Mouse (Mus musculus) neural tube, embryonic 12.5 days (tissue): ENCODE data around the gene Poc1b. TPM values are rescaled to one million over a fixed set of nuclear protein-coding genes. Genes with fewer than 3 reads are reported as not detected.

Experiments used
- ATAC-seq: fragments of 200-750 bp; cut with Nextera tagmentation; 2 replicates; pipeline ENCODE4 v1.8.0; 2017; ENCODE audit warnings: low read depth, mild to moderate bottlenecking, moderate TSS enrichment, moderate library complexity; ENCODE audit not compliant: low FRiP score
- H3K27ac ChIP-seq: fragments of 300-500 bp; sonication (generic); 2 replicates; pipeline ENCODE4 v1.5.1; 2016
- H3K27me3 ChIP-seq: fragments of 300-500 bp; sonication (generic); replicated peaks from 2 replicates; pipeline ENCODE4 v1.6.1; 2016; ENCODE audit warnings: mild to moderate bottlenecking
- H3K36me3 ChIP-seq: fragments of 300-500 bp; sonication (generic); 2 replicates; pipeline ENCODE4 v1.6.1; 2016; ENCODE audit warnings: mild to moderate bottlenecking
- H3K4me1 ChIP-seq: fragments of 300-500 bp; sonication (generic); 2 replicates; pipeline ENCODE4 v1.6.1; 2016
- H3K4me2 ChIP-seq: fragments of 300-500 bp; sonication (generic); replicated peaks from 2 replicates; pipeline ENCODE4 v1.6.1; 2016; ENCODE audit warnings: mild to moderate bottlenecking
- H3K4me3 ChIP-seq: fragments of 300-500 bp; sonication (generic); 2 replicates; pipeline ENCODE4 v1.5.1; 2016
- H3K9ac ChIP-seq: fragments of 300-500 bp; sonication (generic); 2 replicates; pipeline ENCODE4 v1.6.1; 2016; ENCODE audit warnings: mild to moderate bottlenecking
- H3K9me3 ChIP-seq: fragments of 300-500 bp; sonication (generic); 2 replicates; pipeline ENCODE4 v1.6.1; 2016; ENCODE audit warnings: mild to moderate bottlenecking
- WGBS: fragments of 180-500 bp; shearing (Covaris S2); methylation state at CpG from one replicate; pipeline ENCODE4 v1.1.7; 2016; 5-methylcytosine and 5-hydroxymethylcytosine counted together
- polyA plus RNA-seq: library from polyadenylated mRNA; unstranded; fragments of >200 nt; fragmentation: Nextera tagmentation; extraction: Ambion mirVana; gene quantifications from 2 replicates; pipeline ENCODE4 v1.2.1, GENCODE M21; 2016

Gene Poc1b
- polyA plus RNA-seq, 1 experiment from 2014 or later = 21.9 TPM

DNA sequence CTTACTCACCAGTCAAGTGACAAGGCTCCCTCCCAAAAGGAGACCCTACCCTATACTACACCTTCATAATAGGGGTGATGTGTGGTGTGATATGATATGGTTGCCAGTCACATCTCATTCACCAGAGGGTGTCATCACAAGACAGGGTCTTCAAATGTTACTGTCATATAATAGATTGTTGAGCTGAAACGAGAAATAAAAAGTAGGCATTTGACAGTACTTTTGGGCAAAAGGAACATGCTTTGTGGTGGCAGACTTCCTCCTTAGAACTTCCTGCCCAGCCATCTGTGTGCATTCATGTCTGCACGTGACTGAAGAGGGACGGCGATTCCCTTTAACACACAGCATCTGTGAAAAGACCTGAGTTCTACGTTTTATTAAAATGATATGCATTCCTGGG is 75.3 kb downstream of the Poc1b start:
- Histone ChIP-seq H3K4me2 (no peak overlapping the region), H3K4me3 (no peak overlapping the region), H3K4me1 (no peaks in the 10 kb centered on the region), H3K27me3 (no peaks in the 10 kb centered on the region), H3K9ac (no peak overlapping the region), H3K36me3 (peaks cover 3% of the 10 kb centered on the region), H3K9me3 (no peaks in the 10 kb centered on the region), H3K27ac (no peak overlapping the region)
- WGBS = 86% methylated on average over 5 of the region's 5 CpGs
- ATAC-seq = no peak

DNA sequence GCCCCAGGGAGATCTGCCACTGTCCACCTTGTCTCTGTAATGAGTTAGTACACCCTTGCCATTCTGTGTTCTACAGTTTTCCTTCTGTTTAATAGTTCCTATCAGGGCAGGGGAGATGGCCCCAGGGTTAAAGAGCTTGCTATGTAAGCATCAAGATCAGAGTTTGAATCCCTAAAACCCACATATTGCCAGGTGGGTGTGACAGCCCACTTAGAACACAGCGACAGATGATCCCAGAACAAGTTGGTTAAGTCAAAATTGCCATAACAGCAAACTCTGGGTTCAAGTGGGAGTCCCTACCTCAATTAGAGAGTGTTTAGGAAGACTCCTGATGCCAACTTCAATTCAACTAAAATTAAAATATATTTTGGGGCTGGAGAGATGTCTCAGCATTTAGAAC is 81.3 kb downstream of the Poc1b start:
- H3K4me1 ChIP-seq = no peaks in the 10 kb centered on the region
- H3K4me3 ChIP-seq = no peak overlapping the region
- H3K36me3 ChIP-seq = no peaks in the 10 kb centered on the region
- no peak overlapping the region for H3K27ac ChIP-seq
- H3K9me3 ChIP-seq = no peaks in the 10 kb centered on the region
- WGBS = 88% methylated on average over 1 of the region's 1 CpGs
- ATAC-seq = no peak
- H3K27me3 ChIP-seq = no peaks in the 10 kb centered on the region
- no peak overlapping the region for H3K9ac ChIP-seq
- H3K4me2 ChIP-seq = no peak overlapping the region

DNA sequence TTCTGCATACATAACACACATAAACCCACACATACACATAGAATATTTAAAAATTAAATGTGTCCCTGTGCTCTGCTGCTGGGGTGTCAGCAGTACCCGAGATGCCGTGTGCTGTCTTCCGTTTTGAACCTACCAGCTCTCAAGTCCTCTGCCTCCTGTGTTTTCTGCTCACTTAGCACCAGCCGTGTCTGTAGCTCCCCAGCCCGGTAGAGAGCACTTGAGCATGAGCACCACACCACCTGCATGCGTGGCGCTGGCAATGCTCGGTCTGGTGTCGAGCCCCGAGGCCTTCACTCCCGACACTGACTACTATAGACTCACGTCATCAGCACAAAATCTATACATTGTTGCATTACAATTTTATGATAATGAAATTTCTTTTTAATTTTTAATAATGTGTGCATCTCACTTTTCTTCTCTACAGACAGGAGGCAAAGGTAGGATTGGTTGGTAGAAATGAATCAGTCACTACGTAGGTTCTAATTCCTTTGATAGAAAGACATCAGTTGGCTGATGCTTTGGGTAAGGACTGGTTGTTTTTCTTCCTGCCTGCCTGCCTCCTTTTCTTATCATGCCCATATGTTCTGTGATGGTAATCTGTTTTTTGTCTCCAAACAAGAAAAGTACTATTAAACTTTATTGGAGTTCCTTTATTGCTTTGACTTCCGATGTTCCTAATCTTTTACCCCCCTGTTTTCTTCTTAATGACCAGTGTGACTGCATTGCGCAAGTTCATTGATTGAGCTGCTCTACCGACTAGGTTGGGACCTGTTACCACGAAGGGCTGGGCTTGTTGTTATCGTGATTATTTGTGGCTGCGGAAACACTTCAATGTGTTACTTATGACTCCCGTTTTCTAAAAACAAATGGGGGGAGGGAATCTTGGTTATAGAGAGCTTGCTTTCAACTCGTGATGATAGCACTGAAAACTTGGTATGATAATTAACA is 82.1 kb downstream of the Poc1b start:
- H3K9me3 ChIP-seq = no peaks in the 10 kb centered on the region
- H3K4me2 ChIP-seq = no peak overlapping the region
- WGBS = 80% methylated on average over 21 of the region's 21 CpGs
- no peaks in the 10 kb centered on the region for H3K27me3 ChIP-seq
- H3K27ac ChIP-seq = no peak overlapping the region
- ATAC-seq = no peak
- H3K36me3 ChIP-seq = no peaks in the 10 kb centered on the region
- H3K4me3 ChIP-seq = no peak overlapping the region
- H3K4me1 ChIP-seq = no peaks in the 10 kb centered on the region
- H3K9ac ChIP-seq = no peak overlapping the region

DNA sequence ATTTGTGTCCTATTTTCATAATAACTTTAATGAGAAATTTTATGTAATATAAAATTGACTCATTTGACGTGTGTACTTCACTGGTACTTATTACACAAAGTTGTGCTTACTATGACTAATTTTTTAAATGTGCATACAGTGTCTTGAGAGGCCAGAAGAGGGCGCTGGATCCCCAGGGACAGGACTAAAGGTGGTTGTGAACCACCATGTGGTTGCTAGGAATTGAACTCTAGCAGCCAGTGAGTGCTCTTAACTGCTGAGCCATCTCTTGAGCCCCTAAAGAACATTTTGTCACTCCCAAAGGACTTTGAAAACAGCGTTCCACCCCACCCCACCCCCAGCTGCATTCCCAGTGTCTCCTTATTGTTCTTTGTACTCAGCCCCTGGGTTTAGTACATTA is 84.0 kb downstream of the Poc1b start:
- Histone ChIP-seq H3K4me2 (no peak overlapping the region), H3K36me3 (no peaks in the 10 kb centered on the region), H3K9ac (no peak overlapping the region), H3K4me3 (no peak overlapping the region), H3K9me3 (no peaks in the 10 kb centered on the region), H3K4me1 (no peaks in the 10 kb centered on the region), H3K27me3 (no peaks in the 10 kb centered on the region), H3K27ac (no peak overlapping the region)
- ATAC-seq = no peak
- WGBS = 41% methylated on average over 3 of the region's 3 CpGs

DNA sequence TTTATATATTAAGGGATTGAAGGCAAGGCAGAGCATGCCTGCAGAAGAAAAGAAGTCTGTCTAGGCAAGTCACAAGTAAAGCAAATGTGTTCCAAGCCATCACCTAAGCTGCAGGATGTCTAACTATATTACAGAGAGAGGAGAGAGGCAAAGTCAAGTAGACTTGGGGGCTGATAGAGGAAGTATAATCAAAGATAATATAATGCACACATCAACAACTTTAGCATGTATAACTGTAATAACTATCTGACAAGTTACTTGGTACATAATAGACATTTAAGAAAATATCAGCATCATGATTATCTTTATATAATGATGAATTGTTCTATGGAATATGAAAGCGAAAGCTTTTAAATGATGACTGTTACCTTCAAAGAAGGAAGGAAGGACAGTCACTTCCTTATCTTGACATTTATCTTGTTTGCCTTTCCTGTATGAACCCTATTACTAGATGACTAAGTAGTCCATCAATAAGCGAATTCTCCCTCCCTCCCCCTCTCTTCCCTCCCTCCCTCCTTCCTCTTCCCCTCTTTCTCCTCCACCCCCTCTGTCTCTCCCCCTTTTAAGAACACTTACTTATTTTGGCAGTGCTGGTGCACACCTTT is 87.7 kb downstream of the Poc1b start:
- no peak for ATAC-seq
- Histone ChIP-seq H3K4me2 (no peak overlapping the region), H3K27me3 (no peaks in the 10 kb centered on the region), H3K9me3 (no peaks in the 10 kb centered on the region), H3K9ac (no peak overlapping the region), H3K36me3 (no peaks in the 10 kb centered on the region), H3K27ac (no peak overlapping the region), H3K4me1 (peaks cover 8% of the 10 kb centered on the region; the same call in 1 of the 2 replicates), H3K4me3 (no peak overlapping the region)
- WGBS = 85% methylated on average over 2 of the region's 2 CpGs

DNA sequence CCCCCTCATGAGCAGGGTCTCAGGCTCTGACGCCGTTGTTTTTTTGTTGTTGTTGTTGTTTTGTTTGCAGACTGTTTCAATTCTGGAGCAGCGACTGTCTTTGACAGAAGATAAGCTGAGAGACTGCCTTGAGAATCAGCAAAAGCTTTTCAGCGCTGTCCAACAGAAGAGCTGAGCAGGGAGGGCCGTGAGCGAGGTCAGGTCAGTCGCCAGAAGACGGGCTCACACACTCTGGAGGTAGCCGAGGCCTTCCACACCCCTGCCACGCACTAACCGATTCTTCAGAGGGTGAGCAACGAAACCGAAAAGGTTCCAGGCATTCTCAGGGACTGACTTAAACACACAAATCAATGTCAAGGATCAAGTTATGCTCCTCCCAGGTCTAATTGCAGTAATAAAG is 89.7 kb downstream of the Poc1b start:
- Histone ChIP-seq H3K4me1 (peaks cover 8% of the 10 kb centered on the region; the same call in 1 of the 2 replicates), H3K9ac (no peak overlapping the region), H3K27ac (no peak overlapping the region), H3K9me3 (no peaks in the 10 kb centered on the region), H3K4me3 (no peak overlapping the region), H3K36me3 (no peaks in the 10 kb centered on the region), H3K4me2 (no peak overlapping the region), H3K27me3 (no peaks in the 10 kb centered on the region)
- 81% methylated on average over 13 of the region's 13 CpGs for WGBS
- ATAC-seq = no peak

DNA sequence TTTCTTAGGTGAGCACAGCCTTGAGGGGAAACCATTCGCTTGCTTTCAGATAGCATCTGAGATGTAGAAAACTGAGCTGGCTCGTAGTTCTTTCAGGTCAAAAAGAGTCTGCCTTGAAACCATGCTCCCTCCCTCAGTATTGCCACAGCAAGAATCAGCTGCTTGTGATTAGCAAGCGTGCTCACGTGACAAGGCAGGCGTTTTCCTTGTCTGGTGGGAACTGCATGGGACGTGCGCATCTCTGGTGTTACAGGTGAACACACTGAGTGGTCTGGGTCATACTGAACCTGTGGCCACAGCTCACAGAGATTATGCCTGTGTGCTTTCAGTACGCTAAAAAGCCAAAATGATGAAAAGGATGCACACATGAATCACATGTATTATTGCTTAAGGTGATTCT is 90.3 kb downstream of the Poc1b start:
- Histone ChIP-seq H3K9me3 (no peaks in the 10 kb centered on the region), H3K27me3 (no peaks in the 10 kb centered on the region), H3K4me1 (peaks cover 8% of the 10 kb centered on the region; the same call in 1 of the 2 replicates), H3K4me3 (no peak overlapping the region), H3K36me3 (no peaks in the 10 kb centered on the region), H3K4me2 (no peak overlapping the region), H3K27ac (no peak overlapping the region), H3K9ac (no peak overlapping the region)
- WGBS = 76% methylated on average over 8 of the region's 8 CpGs
- ATAC-seq = peak; percentile 74

DNA sequence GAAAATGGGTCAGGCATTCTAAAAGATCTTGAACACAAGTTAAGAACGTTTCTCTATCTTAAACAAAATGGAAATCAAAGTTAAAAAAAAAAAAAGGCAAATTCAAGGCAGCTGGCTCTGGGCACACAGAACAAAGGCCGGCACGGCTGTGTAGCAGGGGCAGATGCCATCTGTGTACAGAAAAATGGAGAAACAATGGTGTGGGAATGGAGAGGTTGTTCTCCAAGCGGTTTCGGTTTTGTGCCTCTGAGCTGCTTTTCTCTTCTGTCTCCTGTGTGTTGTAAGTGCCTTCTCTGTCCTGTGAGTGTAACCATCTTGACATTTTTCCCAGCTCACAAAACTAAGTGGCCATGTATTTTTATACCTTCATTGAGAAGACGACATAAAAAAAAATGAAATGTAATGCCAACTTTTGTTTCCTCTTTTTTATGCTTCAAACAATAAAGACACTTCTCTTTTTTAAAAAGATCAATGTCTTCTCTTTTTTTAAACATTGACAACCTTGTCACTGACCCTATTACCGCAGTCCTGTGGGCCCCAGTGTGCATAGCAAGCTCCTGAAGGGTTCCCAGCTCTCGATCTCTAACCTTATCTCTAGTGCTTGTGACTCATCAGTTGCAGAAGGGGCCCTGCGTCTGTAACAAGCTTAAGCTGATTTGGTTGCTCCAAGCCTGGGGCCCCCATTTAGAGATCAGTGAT is 90.9 kb downstream of the Poc1b start:
- H3K27ac ChIP-seq = no peak overlapping the region
- H3K4me1 ChIP-seq = peaks cover 8% of the 10 kb centered on the region; the same call in 1 of the 2 replicates
- H3K9ac ChIP-seq = no peak overlapping the region
- WGBS = 58% methylated on average over 9 of the region's 9 CpGs
- no peak overlapping the region for H3K4me3 ChIP-seq
- H3K36me3 ChIP-seq = no peaks in the 10 kb centered on the region
- H3K9me3 ChIP-seq = no peaks in the 10 kb centered on the region
- H3K27me3 ChIP-seq = no peaks in the 10 kb centered on the region
- ATAC-seq = peak; percentile 65
- no peak overlapping the region for H3K4me2 ChIP-seq

DNA sequence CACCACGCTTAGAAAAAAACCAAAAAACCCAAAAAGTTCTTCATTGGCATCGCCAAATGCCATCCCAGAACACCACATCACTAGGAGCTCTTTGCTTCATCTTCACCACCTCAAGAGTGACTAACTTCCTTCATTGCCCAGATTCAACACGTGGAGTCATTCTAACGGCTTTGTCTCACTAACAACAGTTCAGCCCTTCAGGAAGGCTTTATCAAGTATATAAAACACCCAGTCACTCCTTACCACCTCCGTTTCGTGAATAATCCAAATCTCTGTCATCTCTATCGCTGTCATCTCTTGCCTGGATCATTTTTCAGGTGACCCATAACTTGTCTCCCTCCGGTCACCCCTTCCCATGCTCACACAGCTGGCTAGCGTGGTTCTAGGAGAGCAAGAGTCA is 92.1 kb downstream of the Poc1b start:
- Histone ChIP-seq H3K9ac (no peak overlapping the region), H3K4me2 (no peak overlapping the region), H3K9me3 (no peaks in the 10 kb centered on the region), H3K36me3 (no peaks in the 10 kb centered on the region), H3K27ac (no peak overlapping the region), H3K27me3 (no peaks in the 10 kb centered on the region), H3K4me1 (peaks cover 15% of the 10 kb centered on the region), H3K4me3 (no peak overlapping the region)
- no peak for ATAC-seq
- WGBS = 93% methylated on average over 9 of the region's 9 CpGs

DNA sequence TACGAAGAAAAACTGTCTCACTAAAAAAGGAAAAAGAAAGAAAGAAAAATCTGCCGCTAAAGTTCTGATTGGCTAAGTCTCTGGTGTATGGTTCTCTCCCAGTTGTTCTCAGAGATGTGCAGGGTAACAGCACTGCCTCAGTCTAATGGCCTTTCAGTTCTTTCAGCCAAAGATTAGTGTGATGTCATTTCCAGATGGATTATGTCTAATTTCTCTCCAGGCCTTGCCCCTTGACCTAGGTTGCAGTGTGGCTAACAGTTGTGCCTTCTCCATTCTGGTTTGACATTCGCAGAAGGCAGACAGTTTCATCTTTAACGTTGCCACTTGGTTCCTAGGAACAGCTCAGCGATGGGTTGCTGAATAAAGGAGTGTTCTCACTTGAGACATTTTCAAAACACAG is 94.1 kb downstream of the Poc1b start:
- Histone ChIP-seq H3K27ac (no peak overlapping the region), H3K36me3 (no peaks in the 10 kb centered on the region), H3K4me1 (peaks cover 22% of the 10 kb centered on the region), H3K9ac (no peak overlapping the region), H3K27me3 (no peaks in the 10 kb centered on the region), H3K9me3 (no peaks in the 10 kb centered on the region), H3K4me3 (no peak overlapping the region), H3K4me2 (no peak overlapping the region)
- WGBS = 78% methylated on average over 5 of the region's 5 CpGs
- ATAC-seq = no peak

DNA sequence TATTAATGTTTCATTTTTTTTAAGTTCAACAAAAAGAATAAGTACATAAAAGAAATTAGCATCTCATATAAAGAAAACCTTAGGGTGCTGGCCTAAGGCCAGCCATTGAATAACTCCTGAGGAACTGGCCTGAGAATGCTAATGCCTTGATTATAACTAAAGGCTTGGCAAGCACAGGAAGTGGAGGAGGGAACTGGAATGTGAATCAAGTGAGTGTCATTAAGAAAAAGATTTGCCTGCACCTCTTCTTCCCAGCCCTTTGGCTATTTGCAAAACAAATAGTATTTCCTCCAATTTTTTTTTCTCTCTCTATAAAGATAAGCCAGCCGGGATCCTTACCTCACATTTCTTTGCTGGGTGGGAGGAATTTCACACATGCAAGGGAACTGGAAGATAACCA is 95.0 kb downstream of the Poc1b start:
- Histone ChIP-seq H3K36me3 (no peaks in the 10 kb centered on the region), H3K27ac (no peak overlapping the region), H3K4me2 (no peak overlapping the region), H3K9ac (no peak overlapping the region), H3K27me3 (no peaks in the 10 kb centered on the region), H3K9me3 (no peaks in the 10 kb centered on the region), H3K4me3 (no peak overlapping the region), H3K4me1 (peaks cover 18% of the 10 kb centered on the region)
- 50% methylated on average over 1 of the region's 1 CpGs for WGBS
- ATAC-seq = no peak

DNA sequence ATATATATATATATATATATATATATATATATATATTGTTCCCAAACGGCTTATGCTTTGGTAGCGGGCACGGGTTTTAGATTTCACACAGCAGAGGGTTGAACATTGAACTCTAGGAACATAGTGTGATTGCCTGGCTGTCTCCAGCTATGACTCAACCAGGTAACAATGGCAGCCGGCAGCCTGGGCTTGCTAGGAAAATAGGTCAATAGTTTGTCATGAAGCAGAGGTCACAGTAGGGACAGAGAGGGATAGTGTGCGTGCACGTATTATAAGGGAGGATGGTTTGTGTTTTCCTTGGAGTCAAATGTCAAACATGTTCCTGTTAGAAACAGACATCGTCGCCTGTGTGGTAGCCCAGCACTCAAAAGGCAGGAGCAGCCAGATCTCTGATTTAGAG is 95.5 kb downstream of the Poc1b start:
- no peaks in the 10 kb centered on the region for H3K27me3 ChIP-seq
- no peak overlapping the region for H3K27ac ChIP-seq
- no peaks in the 10 kb centered on the region for H3K9me3 ChIP-seq
- peaks cover 14% of the 10 kb centered on the region for H3K4me1 ChIP-seq
- H3K36me3 ChIP-seq = no peaks in the 10 kb centered on the region
- no peak overlapping the region for H3K4me2 ChIP-seq
- H3K4me3 ChIP-seq = no peak overlapping the region
- H3K9ac ChIP-seq = no peak overlapping the region
- ATAC-seq = no peak
- 51% methylated on average over 8 of the region's 8 CpGs for WGBS
